Mouse (Mus musculus): ENCODE measurements around the gene Cic. TPM values are rescaled to one million over a fixed set of nuclear protein-coding genes. Genes with fewer than 3 reads are reported as not detected.

The Cic gene
- polyA plus RNA-seq, 1 experiment from 2014 or later, result 44.2 TPM

DNA sequence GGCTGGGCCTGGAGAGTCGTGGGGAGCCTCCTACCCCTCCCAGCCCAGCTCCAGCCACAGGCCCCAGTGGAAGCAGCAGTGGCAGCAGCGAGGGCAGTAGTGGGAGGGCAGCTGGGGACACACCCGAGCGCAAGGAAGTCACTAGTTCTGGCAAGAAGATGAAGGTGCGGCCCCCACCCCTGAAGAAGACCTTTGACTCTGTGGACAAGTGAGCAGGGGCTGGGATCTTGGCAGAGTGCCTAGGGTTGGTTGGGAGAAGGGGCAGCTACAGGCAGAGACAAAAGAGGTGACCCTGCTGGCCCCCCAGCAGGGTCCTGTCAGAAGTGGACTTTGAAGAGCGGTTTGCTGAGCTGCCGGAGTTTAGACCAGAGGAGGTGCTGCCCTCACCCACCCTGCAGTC lies 24.6 kb downstream of the Cic start:
- Histone ChIP-seq H3K27ac (peak overlapping the region; percentile 64; the same call in 1 of the 2 replicates), H3K4me1 (replicated peaks) (peaks cover 46% of the 10 kb centered on the region), H3K9me3 (no peaks in the 10 kb centered on the region), H3K27me3 (no peaks in the 10 kb centered on the region), H3K4me3 (replicated peaks) (no peak overlapping the region), H3K4me2 (replicated peaks) (no peak overlapping the region), H3K36me3 (peaks cover 91% of the 10 kb centered on the region), H3K9ac (replicated peaks) (0 out of 2 replicates have a peak overlapping the region, but pooled peaks have one; percentile 14)
- no peak for ATAC-seq
- WGBS, result 63% methylated on average over 7 of the region's 7 CpGs

DNA sequence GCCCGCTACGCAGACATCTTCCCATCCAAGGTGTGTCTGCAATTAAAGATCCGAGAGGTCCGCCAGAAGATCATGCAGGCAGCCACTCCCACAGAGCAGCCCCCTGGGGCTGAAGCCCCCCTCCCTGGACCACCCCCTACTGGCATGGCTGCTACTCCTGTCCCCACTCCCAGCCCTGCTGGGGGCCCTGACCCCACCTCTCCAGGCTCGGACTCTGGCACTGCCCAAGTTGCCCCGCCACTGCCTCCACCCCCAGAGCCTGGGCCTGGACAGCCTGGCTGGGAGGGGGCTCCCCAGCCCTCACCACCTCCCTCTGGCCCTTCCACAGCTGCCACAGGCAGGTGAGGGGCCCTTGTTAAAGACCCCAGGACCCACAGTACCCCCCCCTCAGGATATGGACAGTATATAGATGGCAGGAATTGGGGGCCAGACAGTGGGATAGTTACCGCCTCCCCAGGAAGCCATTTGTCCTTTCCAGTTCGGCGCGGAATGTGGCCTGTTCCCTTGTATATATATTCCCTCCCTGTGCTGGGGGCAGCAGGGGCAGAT lies 25.8 kb downstream of the Cic start:
- H3K9ac ChIP-seq (replicated peaks), result no peak overlapping the region
- H3K27ac ChIP-seq, result peak overlapping the region; percentile 19; the same call in 1 of the 2 replicates
- 87% methylated on average over 9 of the region's 10 CpGs for WGBS
- no peaks in the 10 kb centered on the region for H3K27me3 ChIP-seq
- H3K9me3 ChIP-seq, result no peaks in the 10 kb centered on the region
- peaks cover 49% of the 10 kb centered on the region for H3K4me1 ChIP-seq (replicated peaks)
- H3K36me3 ChIP-seq, result peaks cover 79% of the 10 kb centered on the region
- no peak overlapping the region for H3K4me2 ChIP-seq (replicated peaks)
- no peak for ATAC-seq
- no peak overlapping the region for H3K4me3 ChIP-seq (replicated peaks)

DNA sequence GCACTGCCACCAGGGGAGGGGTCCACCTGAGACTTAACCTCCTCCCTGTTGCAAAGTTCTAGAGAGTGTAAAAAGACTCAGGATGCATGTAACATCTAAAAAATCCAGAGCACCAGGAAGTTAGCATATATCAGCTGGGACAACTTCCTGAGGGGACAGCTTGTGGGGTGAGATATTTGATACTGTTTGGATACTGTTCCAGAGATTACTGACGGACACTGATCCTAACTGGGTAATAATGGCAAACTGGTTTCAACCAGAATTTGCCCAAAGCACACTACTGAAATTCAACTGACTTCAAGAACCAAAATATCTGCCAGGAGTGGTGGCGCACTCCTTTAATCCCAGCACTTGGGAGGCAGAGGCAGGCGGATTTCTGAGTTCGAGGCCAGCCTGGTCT lies 27.0 kb downstream of the Cic start:
- no peak overlapping the region for H3K4me2 ChIP-seq (replicated peaks)
- H3K36me3 ChIP-seq, result peaks cover 67% of the 10 kb centered on the region
- no peak overlapping the region for H3K27ac ChIP-seq
- H3K4me3 ChIP-seq (replicated peaks), result no peak overlapping the region
- no peak for ATAC-seq
- no peak overlapping the region for H3K9ac ChIP-seq (replicated peaks)
- 96% methylated on average over 4 of the region's 4 CpGs for WGBS
- peaks cover 55% of the 10 kb centered on the region for H3K4me1 ChIP-seq (replicated peaks)
- H3K9me3 ChIP-seq, result no peaks in the 10 kb centered on the region
- no peaks in the 10 kb centered on the region for H3K27me3 ChIP-seq

DNA sequence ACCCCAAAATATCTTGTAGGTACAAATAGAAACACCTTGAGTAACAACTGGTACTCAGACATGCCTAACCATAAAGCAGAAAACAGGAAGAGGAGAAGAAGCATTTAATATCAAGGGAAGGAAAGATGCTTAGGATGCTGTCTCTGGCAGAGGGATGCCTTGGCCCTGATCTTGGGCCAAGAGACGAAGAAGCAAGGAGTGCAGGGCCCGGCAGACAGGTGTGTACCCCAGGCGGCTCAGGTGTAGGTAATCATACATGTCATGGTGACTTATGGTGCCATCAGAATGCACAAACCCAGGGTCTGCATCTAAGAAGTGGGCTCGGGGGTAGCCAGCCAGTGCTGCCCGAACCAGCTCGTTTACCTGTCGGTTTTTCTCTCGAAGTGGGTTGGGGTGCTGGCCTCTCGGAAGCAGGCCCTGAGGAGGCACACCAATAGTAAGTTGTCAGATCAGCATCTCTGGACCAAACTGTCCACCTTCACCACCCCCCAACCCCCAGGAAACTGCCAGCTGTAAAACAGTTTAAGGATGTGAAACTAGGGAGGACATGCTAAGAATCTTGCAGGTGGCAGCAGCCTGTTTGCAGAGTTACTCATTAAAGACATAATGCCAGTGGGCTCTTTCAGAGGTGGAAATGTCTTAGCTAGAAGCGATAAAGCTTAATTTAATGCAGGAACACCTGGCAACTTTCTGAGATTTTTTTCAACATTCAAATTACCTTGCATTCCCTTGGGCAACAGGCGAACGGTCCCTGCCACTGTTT lies 27.6 kb downstream of the Cic start:
- H3K27me3 ChIP-seq, result no peaks in the 10 kb centered on the region
- no peaks in the 10 kb centered on the region for H3K9me3 ChIP-seq
- peak overlapping the region; percentile 90; the same call in 1 of the 2 replicates for H3K4me3 ChIP-seq (replicated peaks)
- H3K9ac ChIP-seq (replicated peaks), result no peak overlapping the region
- WGBS, result 92% methylated on average over 12 of the region's 12 CpGs
- peak overlapping the region; percentile 74 for H3K4me2 ChIP-seq (replicated peaks)
- ATAC-seq, result no peak
- H3K36me3 ChIP-seq, result peaks cover 60% of the 10 kb centered on the region
- peaks cover 55% of the 10 kb centered on the region for H3K4me1 ChIP-seq (replicated peaks)
- no peak overlapping the region for H3K27ac ChIP-seq

DNA sequence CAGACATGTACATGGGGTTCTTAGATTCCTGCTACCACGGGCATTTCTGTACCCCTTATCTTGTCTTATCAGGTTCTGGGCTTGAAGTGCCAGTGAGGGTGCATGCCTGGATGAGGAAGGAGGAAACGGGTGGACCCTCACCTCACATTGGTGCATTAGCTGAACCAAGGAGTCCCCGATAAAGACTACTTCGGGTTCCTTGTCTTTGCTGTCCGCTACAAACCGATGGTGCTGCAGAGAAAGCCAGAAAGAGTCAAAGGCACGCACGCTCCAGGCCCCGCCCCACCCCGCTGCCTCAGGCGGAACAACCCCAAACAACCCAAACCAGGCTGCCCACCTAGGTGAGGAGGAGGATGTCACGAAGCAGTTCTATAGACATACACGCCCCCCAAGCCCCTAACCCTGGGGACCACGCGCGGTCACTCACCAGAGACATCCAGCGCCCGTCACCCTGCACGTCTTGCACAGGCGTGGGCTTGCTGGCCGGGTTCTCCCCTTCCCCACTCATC lies 29.5 kb downstream of the Cic start:
- peak overlapping the region; percentile 99 for H3K27ac ChIP-seq
- peaks cover 42% of the 10 kb centered on the region for H3K36me3 ChIP-seq
- H3K9ac ChIP-seq (replicated peaks), result peak overlapping the region; percentile 97
- ATAC-seq, result no peak; the same call in 1 of the 2 replicates
- peak overlapping the region; percentile 90 for H3K4me3 ChIP-seq (replicated peaks)
- H3K4me1 ChIP-seq (replicated peaks), result peaks cover 40% of the 10 kb centered on the region
- WGBS, result under 1% methylated on average over 21 of the region's 21 CpGs
- no peaks in the 10 kb centered on the region for H3K27me3 ChIP-seq
- H3K4me2 ChIP-seq (replicated peaks), result peak overlapping the region; percentile 74
- no peaks in the 10 kb centered on the region for H3K9me3 ChIP-seq

DNA sequence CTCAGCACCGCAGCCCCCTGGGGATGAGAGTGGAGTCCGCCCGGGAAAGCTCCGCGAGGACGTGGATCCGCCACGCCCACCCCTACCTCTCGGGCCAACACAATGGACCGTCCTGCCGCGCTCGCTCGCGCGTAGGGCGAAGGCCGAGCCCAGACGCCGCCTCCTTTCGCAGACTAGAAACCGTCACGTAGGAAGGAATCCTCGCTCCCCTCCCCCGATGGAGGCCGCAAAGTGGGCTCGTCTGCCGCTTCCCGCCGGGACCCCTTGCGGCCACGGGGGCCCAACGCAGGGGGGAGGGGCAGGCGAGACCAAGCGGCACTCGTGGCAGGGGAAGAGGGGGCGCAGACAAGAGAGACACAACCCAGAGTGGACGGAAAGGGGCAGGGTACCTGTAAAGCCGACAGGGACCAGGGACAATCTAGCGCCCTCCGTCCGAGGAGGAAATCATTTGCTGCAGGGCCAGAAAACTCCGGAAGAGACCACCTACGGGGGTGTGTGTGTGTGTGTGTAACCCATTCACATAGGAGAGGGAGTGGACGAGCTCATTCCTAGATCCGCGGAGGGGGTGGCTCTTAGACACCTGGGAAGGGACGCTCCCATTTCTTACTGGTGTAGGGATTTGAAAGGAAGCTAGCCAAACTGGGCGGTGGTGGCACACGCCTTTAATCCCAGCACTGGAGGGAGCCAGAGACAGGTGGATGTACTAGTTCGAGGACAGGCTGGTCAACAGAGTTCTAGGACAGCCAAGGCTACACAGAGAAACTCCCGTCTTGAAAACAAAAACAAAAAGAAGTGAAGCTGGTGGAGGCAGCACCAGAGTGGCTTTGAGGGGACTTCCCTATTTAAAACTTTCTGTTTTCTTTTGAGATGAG lies 30.2 kb downstream of the Cic start, which contains the start of gene Pafah1b3:
Gene Pafah1b3, minus strand, starts transcription at position 533 of the 872 bp plus-strand sequence.
- WGBS, result under 1% methylated on average over 52 of the region's 52 CpGs
- Histone ChIP-seq H3K27ac (peak within 1 kb of the TSS; percentile 99), H3K4me2 (replicated peaks) (peak within 1 kb of the TSS; percentile 74), H3K4me1 (replicated peaks) (peaks cover 36% of the 10 kb centered on the region), H3K9me3 (no peaks in the 10 kb centered on the region), H3K36me3 (peaks cover 35% of the 10 kb centered on the region), H3K27me3 (no peaks in the 10 kb centered on the region; the same call in 1 of the 2 replicates), H3K9ac (replicated peaks) (peak within 1 kb of the TSS; percentile 97), H3K4me3 (replicated peaks) (peak within 1 kb of the TSS; percentile 90)
- ATAC-seq, result peak; percentile 91

DNA sequence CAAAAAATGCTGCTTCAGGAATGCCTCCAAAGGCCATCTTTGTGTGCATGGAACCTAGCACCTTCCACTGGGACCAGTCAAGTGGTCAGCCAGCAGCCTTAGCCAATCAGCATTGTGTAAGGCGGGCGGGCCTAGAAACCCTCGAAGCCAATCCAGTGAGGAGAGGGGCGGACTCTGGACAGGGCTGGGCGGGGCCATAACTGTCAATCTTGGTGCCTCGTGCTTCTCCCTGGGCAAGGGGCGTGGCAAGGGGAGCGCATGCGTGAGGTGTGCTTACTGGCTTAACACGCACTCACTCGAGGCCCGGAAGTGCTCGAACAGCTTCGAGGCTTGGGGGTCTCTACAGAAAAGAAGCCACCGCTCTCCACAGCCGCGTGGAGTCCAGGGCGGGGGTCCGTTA lies 33.6 kb downstream of the Cic start, which contains the start of gene Prr19:
Gene Prr19, plus strand, starts transcription at position 349 of the 400 bp plus-strand sequence.
- H3K27ac ChIP-seq, result no peak within 1 kb of the TSS
- ATAC-seq, result peak; percentile 37; the same call in 1 of the 2 replicates
- peaks cover 2% of the 10 kb centered on the region; the same call in 1 of the 2 replicates for H3K36me3 ChIP-seq
- no peak within 1 kb of the TSS for H3K9ac ChIP-seq (replicated peaks)
- H3K4me3 ChIP-seq (replicated peaks), result no peak within 1 kb of the TSS
- H3K4me2 ChIP-seq (replicated peaks), result no peak within 1 kb of the TSS
- peaks cover 26% of the 10 kb centered on the region for H3K4me1 ChIP-seq (replicated peaks)
- WGBS, result 51% methylated on average over 19 of the region's 19 CpGs
- no peaks in the 10 kb centered on the region for H3K9me3 ChIP-seq
- no peaks in the 10 kb centered on the region; the same call in 1 of the 2 replicates for H3K27me3 ChIP-seq

DNA sequence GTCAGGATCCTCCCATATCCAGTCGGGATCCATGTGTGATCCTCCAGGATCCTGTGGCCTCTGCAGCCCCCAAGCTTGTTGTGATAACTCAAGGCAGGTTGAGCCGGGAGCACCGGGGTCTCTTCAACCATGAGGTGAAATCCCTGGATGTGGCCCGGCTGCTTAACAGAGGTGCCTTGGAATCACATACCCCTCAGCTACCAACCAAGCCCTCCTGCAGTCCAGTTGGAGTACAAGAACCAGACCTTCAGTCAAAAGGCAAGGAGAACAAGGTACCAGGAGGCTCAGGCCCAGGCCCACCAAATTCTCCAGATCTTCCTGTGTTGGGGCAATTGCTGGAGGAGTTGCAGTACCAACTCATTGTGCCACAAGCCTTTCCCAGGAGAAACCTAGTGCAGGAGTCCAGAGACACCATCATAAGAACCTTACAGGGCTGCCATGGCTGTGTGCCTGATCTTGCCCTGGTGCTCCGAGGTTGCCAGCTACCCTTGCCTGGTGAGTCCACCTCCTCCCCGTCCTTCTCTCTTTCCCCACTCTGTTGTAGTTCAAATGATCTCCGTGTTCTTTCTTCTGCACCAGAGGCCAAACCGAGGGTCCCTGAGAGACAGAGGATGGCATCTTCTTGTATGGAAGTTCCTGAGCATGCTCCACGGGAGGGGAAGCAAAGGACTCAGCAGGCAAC lies 35.6 kb downstream of the Cic start:
- 76% methylated on average over 9 of the region's 9 CpGs for WGBS
- H3K27ac ChIP-seq, result no peak overlapping the region
- H3K4me2 ChIP-seq (replicated peaks), result no peak overlapping the region
- ATAC-seq, result no peak
- peaks cover 6% of the 10 kb centered on the region; the same call in 1 of the 2 replicates for H3K36me3 ChIP-seq
- peaks cover 20% of the 10 kb centered on the region for H3K4me1 ChIP-seq (replicated peaks)
- H3K4me3 ChIP-seq (replicated peaks), result no peak overlapping the region
- H3K27me3 ChIP-seq, result peaks cover 12% of the 10 kb centered on the region
- H3K9ac ChIP-seq (replicated peaks), result no peak overlapping the region
- no peaks in the 10 kb centered on the region for H3K9me3 ChIP-seq

DNA sequence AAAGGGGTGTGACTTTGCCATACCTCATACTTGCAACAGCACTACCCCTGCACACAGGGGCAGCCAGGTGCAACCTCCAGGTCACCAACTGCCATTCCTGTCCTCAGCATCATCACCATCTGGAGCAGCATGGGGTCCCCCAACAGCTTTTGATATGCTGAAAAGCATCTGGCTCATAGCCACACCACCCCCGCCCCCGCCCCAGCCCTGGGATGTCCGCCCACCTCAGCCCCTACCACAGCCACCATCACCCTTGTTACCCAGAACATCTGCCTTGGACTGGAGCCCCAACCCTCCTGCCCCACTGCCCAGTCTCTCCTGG lies 36.1 kb downstream of the Cic start:
- no peak for ATAC-seq
- no peak overlapping the region for H3K4me3 ChIP-seq (replicated peaks)
- no peaks in the 10 kb centered on the region for H3K9me3 ChIP-seq
- peaks cover 17% of the 10 kb centered on the region for H3K27me3 ChIP-seq
- H3K36me3 ChIP-seq, result peaks cover 9% of the 10 kb centered on the region; the same call in 1 of the 2 replicates
- H3K4me2 ChIP-seq (replicated peaks), result no peak overlapping the region
- peaks cover 15% of the 10 kb centered on the region for H3K4me1 ChIP-seq (replicated peaks)
- 84% methylated on average over 3 of the region's 3 CpGs for WGBS
- no peak overlapping the region for H3K27ac ChIP-seq
- H3K9ac ChIP-seq (replicated peaks), result no peak overlapping the region

DNA sequence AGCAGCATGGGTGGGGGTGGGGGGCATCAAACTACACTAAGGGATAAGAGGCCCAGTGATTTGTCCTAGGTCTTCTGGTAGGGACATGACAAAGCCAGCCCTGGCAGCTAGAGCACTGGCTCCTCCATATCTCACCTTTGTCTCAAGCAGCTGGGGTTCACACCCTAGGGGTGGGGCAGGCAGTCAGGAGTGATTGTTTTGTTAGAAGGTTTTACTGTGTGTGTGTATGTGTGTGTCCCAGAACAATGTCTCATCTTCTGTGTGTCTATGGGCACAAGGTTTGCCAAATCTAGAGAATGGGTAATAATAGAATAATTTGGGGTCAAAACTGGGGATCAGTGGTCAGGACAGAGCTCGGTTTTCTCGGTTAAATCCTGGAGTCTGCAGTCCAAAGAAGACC lies 38.0 kb downstream of the Cic start:
- H3K4me1 ChIP-seq (replicated peaks), result peaks cover 14% of the 10 kb centered on the region
- 0% methylated on average over 2 of the region's 2 CpGs for WGBS
- H3K4me3 ChIP-seq (replicated peaks), result peak overlapping the region; percentile 55
- H3K27me3 ChIP-seq, result peaks cover 20% of the 10 kb centered on the region
- H3K9ac ChIP-seq (replicated peaks), result peak overlapping the region; percentile 81
- peak overlapping the region; percentile 73 for H3K4me2 ChIP-seq (replicated peaks)
- peaks cover 14% of the 10 kb centered on the region; the same call in 1 of the 2 replicates for H3K36me3 ChIP-seq
- H3K9me3 ChIP-seq, result no peaks in the 10 kb centered on the region
- peak overlapping the region; percentile 88 for H3K27ac ChIP-seq
- ATAC-seq, result no peak

DNA sequence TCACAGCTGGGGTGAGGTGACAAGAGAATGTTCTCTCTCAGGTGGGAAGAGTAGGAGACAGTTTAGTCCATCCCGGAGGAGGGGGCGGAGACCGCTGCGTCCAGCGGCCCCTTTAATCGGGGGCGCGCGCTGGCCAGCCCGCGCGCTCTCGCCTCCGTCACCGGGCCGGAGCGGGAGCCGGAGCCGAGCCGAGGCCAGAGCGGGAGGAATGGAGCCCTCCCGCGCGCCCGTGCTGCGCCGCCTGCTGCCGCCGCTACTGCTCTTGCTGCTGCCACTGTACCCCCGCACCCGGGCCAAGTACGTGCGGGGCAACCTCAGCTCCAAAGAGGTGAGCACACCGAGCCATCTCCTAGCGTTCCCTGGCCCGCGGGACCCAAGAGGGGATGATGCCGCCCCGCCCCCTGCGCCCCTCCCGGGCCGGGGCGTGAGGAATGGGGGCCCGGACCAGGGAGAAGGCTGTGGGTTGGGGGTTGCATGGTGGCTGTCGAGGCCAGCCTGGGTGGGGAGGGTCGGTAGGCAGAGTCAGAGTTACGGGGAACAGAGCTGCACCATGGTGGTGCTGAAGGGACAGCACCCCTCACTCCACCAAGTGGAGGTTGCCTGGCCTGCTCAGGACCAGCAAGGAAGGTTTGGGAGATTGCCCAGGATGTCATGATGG lies 38.6 kb downstream of the Cic start, which contains the start of gene Tmem145:
Gene Tmem145, plus strand, starts transcription at position 151 of the 658 bp plus-strand sequence.
- Histone ChIP-seq H3K4me3 (replicated peaks) (peak within 1 kb of the TSS; percentile 55), H3K27ac (peak within 1 kb of the TSS; percentile 88), H3K9ac (replicated peaks) (peak within 1 kb of the TSS; percentile 81), H3K4me2 (replicated peaks) (peak within 1 kb of the TSS; percentile 73), H3K9me3 (no peaks in the 10 kb centered on the region), H3K36me3 (peaks cover 14% of the 10 kb centered on the region; the same call in 1 of the 2 replicates), H3K4me1 (replicated peaks) (peaks cover 14% of the 10 kb centered on the region), H3K27me3 (peaks cover 23% of the 10 kb centered on the region)
- ATAC-seq, result peak; percentile 82
- under 1% methylated on average over 47 of the region's 47 CpGs for WGBS
